Mouse (Mus musculus): ENCODE measurements around the gene Mad1l1.

Gene Mad1l1

DNA sequence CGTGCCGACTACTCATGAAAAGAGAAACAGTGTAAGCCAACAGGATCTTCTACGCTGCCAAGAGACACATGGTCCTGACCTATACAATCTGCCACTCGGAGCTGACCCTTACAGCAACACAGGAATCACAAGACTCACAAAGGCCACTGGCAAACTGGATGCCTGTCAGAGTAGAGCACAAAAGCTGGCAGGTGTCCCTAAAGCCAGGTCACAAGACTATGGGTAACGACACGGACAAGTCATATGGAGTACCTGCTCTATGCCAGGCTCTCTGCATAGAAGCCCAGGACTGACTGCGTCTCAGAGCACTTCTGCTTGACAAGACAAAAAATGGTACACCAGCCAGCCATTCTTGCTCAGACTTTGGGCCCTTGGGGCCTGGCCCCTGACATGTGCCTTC is 234.1 kb downstream of the Mad1l1 start:
- no peak for DNase-seq (ENCODE audit: low spot score)

DNA sequence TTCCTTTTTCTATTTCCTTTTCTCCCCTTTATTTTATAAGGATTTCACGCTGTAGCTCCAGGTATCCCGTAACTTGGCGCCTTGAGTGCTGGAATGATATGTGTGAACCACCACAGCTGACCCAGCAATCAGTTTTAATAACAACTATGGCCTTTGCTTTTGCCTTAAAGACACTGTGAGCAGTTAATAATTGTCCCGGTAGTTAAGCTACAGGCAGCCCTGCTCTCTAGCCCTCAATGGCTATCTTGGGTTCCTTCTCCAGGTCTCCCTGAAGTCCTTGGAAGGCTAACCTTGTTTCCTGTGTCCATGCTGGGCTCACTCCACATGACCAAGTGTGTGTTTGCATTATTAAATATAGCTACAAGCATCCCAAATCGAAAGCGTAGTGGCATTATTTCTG is 237.0 kb downstream of the Mad1l1 start:
- peak; percentile 29 for DNase-seq (ENCODE audit: low spot score)

DNA sequence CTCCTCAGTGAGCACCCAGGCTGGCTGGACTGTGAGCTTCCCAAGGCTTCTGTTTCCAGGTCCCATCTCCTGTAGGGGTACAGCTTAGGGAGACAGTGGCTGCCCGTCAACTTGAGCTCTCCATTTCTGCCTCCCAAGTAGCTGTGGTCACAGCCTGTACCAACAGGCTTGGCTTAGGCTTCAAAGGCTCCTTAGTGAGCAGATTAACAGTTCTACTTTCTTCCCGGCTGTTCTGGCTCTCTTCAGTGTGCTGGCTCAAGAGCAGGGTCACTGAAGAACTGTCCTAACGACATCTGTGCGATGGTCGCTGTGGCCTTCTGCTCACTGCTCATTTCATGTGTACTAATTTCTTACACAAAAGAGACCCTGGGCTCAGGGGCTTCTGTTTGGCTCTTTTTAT is 237.4 kb downstream of the Mad1l1 start:
- no peak for DNase-seq (ENCODE audit: low spot score)

DNA sequence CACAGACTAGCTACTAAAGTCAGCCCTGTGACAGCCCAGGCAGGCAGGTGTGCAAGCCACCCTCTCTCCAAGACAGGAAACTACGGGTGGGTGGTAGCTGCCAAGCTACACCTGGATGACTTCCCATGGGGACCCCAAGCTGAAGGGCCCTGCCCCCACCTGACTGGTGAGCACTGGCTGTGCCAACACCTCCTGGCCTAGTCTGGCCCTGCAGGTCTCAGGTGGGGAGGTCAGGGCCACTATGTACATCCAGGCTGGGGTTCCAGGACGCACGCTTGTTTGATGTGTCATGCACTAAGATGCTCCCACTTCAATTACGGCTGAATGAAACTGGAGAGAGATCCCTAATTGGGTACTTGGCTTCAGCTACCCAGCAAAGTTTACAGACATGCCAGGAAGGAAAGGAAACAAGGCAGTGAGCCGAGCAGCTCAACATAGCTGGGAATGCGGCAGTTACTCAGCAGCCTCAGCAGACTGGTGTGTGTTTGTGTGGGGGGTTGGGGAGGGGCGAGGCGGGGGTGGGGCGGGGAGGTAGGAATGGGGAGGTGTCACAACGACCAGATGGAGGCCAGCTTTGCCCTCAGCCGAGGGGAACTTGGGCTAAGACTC is 239.0 kb downstream of the Mad1l1 start:
- DNase-seq (ENCODE audit: low spot score) = no peak

DNA sequence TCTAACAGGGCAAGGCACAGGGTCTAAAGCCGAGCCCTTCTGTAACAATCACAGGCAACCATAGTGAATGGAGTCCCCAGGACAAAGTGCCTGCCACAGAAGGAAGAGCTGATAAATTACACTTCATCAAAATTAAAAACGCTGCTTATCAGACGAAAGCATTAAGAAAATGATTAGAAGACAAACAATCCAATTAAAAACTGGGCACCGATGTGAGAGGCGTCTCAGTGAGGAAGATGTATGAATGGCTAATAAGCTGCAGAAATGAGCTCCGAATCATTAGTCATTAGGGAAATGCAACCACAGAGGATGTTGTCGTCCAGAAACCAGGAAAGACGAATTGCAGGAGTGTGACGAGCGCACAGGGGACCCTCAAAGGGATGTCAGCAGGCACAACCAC is 240.3 kb downstream of the Mad1l1 start:
- no peak for DNase-seq (ENCODE audit: low spot score)

DNA sequence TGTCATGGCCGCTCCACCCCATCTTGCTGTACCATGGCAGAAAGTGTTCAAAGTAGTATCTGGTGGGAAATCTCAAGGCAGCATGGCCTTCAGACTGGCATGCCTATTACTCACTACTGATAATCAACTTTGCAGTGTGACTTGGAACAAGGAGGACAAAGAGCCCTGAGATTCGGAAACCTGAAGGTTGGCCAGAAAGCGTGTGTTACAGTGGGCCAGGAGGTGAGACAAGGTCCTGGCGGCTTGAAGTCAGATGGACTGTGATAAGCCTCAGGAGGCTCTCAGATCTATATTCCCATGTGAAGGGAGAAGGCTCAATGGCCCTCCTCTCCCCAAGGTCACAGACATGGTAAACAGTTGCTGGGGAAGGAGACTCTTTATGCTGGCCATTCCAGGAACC is 241.8 kb downstream of the Mad1l1 start:
- no peak for DNase-seq (ENCODE audit: low spot score)

DNA sequence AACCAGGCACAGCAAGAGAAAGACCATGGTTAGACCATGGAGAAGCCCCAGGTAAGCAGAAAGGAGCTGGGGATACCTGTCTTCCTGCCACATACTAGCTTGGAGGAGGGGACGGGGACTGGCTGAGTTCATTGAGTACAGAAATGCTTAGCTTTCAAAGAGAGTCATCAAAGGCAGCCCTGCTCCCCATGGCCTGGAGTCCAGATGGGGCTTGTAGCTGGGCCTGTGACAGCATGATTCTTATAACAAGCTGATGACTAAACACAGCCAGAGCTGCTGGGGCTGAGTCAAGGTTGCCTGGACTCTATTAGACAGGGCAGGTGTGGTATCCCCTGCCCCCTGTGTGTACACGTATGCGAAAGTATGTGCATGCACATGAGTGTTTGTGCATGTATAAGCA is 242.9 kb downstream of the Mad1l1 start:
- no peak for DNase-seq (ENCODE audit: low spot score)

DNA sequence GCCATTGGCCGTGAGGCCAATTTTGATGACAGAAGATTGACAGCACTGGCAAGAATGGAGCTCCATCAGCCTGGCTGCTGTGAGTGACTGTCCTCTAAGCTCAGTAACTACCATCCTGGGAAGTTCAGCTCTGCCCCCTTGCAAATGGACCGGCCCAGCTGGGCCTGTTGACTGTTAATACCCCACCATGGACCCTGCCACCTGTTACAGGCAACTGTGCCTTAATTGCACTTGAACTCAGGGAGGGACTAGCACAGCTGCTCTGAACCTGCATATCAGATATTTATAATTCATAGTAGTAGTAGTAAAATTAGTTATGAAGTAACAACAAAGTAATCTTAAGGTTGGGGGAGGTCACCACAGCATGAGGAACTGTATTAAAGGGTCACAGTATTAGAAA is 244.9 kb downstream of the Mad1l1 start:
- DNase-seq (ENCODE audit: low spot score) = no peak

DNA sequence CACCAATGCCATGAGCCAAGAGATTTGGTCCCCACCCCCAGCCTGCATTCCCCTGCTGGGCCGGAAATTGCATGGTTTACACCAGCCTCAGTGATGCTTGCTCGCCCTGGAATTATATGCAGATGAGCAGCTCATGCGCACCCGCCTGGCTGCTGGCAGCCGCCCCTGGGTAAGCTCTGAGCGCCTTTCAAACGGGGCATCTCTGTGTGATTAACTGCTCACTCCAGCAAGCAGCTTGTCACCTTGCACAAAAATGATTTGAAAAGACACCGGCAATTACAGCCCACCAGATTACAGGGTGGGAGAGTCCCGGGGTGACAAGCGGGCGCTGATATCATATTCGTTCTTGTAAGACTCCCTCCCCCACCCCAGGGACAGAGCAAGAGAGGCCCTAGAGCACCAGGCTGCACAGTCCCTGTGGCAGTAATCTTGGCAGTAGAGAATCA is 247.7 kb downstream of the Mad1l1 start:
- DNase-seq (ENCODE audit: low spot score) = no peak

DNA sequence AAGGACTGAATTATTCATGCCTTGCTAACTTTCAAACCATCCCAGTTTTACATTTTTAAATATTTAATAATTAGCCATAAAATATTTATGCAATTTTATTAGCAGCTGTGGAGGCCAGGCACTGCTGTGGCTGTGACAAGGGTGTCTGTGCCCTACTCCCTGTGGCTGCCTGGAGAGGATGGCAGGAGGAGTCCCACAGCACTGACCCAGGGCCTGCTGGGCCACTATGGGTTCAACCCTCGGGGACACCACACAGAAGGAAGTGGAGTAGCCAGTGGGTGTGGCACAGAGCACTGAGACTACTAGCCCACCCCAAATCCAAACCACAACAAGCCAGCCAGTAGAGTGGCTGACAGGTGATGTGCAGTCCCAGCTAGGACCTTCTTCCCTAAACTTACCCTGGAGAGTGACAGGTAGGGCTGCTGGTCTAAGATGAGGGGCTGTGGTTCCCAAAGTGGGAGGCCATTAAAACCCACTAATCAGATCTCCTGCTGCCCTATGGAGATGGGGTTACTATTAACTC is 248.1 kb downstream of the Mad1l1 start:
- DNase-seq (ENCODE audit: low spot score) = no peak

DNA sequence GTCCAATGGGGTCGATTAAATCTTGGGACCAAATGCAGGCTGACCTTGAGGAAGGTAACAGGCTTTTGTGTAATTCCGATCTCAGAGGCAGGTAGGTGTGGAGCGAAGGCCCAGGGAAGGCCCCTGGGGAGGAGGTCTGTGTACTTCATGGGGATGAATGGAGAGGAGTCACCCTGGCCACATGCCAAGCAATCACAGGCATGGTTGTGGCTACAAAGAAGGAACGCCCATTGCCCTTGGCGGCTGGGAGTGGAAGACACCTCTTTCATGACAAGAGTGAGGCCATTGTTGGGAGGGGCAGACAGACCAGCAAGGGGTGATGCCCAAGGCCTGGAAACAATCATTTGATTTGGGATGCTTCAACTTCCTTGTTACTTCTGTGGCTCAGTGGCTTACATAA is 252.8 kb downstream of the Mad1l1 start:
- DNase-seq (ENCODE audit: low spot score) = no peak

DNA sequence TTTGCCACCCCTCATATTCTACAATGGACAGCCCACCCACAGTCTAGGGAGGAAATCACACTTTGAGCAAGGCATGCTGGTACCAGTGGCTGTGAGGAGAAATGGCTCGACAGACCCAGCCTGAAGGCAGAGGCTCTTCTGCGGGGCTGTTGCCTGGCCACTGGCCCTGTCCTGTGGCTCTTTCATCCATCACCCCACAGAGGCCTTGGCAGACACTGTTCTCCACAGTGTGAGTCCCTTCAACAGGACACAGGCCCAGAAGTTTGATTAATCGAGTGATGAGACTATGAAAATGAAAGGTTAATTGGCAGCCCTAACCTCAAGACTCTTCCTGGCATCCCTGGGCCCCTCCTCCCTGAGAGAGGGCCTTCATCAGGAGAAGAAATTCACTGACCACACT is 253.3 kb downstream of the Mad1l1 start:
- DNase-seq (ENCODE audit: low spot score) = no peak

DNA sequence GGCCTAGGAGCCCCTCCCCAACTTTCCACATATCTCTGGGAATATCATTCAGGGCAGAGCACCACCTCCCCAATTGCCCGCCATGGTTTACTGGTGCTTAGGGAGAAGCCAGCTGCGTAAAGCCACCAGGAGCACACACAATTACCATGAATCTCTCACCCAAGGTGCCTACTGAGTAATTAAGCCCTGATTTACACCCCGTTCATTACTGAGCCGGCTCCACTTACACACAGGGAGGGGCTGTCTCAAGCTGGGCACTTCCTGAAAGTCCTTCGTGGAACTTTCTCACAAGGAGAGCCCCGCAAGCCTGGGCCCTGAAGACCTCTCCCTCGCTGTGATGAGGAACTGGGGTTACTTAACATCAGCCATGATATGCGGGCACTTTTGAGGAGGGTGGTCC is 254.6 kb downstream of the Mad1l1 start:
- DNase-seq (ENCODE audit: low spot score) = no peak

DNA sequence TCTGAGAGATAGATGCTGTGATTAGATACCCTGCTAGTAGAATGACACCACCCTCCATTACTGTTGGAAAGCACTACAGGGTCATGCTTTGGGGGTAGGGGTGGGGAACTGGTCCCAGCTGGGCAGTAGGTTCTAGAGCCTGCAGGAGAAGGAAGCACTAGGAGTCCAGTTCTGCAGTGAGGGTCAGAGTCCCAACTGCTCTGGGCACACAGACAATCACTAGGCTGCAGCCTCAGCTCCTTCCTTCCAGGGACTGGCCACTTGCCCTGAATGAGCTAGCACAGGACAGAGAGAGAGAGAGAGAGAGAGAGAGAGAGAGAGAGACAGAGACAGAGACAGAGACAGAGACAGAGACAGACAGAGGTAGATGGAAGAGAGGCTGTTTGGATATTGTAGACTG is 255.1 kb downstream of the Mad1l1 start:
- DNase-seq (ENCODE audit: low spot score) = no peak

DNA sequence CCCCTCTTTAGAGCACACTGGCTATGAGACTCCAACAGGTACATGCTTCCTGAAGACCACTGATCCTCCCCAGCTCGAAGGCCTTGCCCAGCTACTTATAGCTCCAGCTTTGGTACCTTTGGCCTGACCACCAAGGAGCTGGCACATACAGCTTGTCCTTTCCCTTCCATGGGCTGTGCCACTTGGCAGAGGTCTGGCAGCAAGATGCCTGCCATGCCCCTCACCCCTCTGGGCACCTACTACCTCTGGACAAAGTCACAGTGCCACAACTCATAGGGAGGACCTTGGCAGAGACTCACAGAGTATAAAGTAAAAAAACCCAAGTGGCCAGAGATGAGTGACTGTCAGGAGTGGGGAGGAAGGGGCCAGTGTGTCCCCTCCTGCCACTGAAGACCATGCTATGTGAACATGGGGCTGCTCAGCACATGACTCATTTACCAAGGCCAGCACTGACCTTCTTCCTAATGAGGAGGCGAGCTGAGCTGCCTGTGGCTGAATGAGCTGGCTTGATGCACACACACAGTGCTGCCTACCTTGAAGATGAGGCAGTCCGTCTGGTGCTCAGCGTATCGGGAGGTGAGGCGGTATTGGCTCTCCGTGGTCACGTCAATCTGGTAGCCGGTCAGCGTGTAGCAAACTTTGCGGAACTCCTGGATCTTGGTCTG is 255.9 kb downstream of the Mad1l1 start:
- no peak for DNase-seq (ENCODE audit: low spot score)

DNA sequence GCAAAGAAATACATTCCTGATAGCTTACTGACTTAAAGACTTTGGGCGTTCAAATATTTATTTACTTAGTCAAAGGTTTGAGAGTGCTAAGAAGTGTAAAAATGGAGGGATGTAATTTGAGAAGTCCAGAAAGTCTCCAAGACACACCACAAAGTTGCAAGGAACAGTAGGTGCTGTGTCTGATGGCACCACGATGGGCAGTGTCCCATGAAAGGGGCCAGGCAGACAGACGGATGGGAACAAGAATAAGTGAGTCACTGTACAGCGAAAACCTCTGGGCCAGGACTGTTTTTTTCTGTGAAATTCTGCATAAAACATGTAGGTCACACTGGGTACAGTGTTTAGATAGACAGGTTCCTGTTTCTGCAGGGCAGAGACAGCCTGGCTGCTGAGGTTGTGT is 256.8 kb downstream of the Mad1l1 start:
- DNase-seq (ENCODE audit: low spot score) = no peak

DNA sequence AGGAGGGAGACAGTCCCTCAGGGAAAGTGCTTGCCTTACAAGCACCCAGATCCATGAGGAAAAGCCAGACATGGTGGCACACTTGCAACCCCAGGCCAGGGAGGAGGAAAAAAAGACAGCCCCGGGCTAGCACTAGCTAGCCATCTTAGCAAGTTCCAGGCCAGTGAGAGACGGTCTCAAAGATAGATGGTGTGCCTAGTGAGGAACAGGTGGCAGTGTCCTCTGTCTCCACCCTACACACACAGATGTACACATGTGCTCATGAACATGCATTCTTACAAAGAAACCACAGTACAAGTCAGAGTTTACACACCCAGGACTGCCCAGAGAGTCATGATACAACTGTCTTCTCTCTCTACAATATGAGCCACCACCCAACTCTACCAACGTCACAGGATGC is 258.5 kb downstream of the Mad1l1 start:
- DNase-seq (ENCODE audit: low spot score) = no peak

DNA sequence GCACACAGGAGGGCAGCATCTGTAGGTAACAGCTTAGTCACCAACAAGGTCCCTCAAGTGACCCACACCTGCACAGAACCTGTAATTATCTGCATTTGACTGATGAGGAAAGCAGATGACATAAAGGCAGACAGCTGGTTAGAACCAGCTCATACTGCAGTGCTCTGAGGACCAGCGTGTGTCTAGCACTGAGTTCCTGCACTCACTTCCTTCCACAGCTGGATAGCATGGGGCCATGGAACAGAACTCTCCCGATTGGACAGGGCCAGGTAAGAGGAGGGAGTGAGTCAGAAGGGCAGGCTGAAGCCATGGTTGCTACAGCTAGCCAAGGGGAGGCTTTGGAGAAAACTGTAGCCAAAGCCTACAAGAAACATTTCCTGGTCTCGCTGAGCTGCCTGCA is 259.0 kb downstream of the Mad1l1 start:
- no peak for DNase-seq (ENCODE audit: low spot score)

DNA sequence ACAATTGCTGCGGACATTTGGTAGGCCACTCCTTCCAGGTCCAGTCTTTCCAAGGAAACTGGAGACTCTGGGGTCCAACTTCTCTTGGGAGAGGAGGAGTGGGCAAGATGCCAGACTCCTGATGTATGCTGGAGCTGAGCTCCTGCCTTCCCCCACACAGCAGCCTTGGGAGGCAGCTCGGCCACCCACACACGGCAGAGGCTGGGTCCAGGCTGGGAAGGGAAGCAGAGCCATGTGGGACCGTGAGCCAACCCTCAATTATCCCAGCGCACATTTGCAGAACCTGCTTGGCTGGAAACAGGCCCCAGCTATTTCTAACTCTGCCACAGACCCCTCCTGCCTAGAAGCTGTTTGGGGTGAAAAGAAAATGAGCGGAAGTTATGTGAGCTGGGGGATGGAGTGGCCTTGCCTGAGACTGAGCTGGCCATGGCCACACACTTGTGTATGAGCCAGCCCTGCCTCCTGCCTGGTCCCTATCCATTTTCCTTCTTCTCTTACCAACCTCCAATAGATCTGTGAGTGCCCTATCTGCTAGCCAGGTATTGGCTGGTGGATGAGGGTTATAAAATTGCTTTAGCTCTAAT is 260.0 kb downstream of the Mad1l1 start:
- no peak for DNase-seq (ENCODE audit: low spot score)

DNA sequence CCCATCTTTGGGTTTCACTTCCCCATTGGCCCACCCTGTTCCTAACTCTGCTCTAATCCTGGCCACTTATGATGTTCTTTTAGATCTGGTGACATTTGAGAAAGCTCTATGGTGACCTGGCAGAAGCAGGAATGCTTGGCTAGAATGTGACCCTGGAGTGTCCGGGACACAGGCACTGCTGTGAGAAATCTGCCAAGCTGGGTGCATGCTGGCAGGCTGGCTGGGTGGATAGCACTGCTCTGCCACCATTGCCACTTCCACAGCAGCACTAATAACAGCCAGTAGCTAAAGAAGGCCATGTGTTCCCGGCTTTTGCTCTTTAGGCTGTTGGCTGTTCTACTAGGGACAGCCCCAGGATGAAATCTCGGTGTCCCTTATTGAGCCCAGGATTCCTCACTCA is 265.1 kb downstream of the Mad1l1 start:
- no peak for DNase-seq (ENCODE audit: low spot score)

DNA sequence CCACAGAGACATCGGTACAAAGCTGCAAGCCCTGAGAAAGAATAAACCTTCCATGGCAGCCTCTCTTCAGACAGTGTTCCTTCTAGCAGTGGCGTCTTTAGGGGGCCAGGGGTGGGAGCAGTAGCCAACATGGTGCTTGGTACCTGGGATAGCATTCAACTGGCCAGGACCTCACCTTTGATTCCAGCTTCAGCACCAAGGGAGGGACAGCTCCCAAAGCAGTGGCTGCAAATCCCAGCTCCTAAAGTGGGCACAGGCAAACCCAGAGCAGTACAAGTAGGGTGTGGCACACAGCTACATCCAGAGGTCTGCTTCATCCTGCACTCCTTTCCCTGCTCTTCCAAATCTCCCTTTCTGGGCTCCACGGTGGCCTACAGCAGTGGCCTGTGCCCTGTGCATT is 265.9 kb downstream of the Mad1l1 start:
- DNase-seq (ENCODE audit: low spot score) = no peak

DNA sequence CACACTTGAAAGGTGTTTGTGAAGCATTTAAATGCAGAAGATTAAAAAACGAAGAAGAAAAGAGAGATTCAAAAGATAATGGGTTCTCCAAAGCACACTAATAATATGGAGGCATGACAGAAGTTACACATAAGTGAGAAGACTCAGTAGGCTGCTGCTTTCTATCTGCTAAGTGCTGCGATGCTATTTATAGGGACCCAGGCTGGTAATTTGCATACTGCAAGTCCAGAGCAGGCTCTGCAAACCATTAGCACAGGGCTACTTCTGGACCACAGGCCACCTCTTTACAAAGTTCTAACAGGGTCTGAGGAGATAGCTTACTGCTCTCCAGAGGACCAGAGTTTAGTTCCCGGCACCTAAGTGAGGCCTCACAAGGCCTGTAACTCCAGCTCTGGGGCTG is 267.7 kb downstream of the Mad1l1 start:
- DNase-seq (ENCODE audit: low spot score) = no peak

DNA sequence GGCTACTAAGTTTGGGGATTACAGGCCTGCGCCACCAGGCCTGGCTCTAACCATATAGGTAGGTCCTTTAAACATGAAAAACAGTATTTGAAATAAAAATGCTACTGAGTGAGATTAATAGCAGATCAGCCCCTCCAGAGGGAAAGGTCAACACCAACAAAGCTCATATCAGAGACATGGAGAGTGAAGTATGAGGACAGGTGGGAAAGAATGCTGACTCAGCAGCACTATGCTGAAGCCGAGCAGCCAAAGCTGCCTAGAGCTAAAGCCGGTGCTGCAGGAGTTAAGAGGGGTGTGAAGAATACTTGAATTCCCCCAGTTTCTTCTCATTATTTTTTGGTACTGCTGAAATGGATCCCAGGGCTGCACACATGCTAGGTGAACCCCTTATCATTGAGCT is 268.9 kb downstream of the Mad1l1 start:
- DNase-seq (ENCODE audit: low spot score) = no peak

DNA sequence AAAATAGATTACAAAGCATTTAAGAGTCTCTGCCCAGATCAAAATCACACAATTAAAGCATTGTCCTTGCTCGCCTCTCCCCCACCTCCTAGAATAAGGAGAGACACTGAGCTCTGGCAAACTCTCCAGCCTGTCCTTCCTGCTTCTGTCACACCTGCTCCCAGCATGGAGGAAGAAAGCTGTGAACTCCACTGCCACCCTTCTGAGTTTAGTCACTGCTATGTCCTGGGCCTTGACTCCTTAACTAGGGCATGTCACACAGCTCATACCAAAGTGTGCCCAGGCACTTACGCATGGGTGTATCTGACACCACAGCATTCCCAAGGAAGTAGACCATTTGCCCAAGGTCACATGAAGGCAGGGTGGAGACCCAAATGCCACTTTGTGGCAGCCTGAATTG is 275.9 kb downstream of the Mad1l1 start:
- no peak for DNase-seq (ENCODE audit: low spot score)
